Mouse (Mus musculus): ENCODE results near the gene Tcerg1l.

Gene Tcerg1l

DNA sequence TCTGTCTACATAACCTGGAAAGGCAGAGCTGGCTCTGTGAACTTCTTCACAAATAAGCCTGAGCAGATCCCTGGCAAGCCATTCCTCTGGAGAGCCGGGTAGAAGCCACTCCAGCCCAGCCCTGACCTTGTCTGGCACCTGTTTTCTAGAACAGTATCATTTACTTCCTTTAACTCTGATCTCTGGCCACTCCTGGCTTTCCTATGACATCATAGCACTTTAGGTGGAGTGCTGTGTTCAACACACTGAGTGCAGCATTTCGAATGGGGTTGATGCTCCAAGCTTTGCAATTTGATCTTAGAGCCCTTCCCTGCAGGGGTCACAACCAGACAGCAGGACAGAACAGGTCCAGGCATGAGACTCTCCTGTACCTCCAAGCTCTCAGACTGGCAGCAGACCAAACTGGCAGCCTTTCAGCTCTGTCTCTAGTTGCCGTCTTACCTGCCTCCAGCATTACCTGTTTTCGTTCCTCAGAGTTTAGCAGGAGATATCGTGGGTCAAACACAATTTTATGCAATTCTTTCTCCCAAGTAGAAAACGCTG, 179.9 kb downstream of the Tcerg1l start:
- in situ Hi-C loops (cut with MboI) = no loop called here

DNA sequence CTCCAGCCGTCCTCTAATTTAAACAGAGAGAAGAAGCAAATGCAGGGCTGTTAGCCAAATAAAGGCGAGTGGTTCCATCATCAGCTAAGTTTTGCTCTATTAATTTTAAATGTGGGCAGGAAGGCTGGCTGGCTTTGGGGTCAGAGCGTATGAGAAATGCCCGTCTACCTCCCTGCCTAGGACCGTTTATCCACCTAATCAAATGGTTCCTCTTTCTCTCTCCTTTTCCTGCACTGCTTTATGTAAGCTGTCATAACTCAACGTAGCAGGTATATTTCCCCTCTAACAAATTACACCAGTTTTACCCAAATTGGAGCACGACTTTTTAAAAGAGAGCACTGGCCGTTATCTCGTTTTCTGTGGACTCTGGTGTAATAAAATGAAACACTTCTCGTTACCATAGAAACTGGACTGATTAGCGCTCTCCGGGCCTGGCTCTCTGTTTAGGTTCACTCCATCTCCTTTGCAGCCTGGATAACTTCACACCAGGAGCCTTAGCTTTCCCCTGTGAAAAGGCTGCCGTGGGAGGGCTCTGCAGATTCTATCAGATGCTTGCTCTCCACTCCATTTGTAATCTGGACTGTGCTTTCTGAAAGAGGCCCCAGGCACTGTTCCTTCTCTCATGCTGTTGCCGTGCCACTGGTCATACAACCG, 182.2 kb downstream of the Tcerg1l start:
- in situ Hi-C loops (cut with MboI) = no loop called here

DNA sequence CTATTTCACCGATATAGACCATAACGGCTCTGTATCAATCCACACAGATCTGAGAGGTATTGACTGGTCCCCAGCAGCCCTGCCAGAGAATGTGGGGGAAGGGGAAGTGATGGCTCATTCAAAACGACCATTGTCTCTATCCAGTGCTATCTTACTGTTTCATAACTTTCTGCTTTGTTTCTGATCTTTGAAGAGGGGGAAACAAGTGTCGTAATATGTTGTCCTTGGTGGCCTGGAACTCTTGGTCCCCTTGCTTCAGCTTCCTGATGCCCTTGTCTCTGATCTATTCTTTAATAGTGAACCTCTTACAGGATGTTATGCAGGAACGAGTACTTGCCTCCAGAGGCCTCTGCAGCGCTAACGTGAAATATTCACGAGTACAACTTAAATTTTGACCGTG, 182.8 kb downstream of the Tcerg1l start:
- in situ Hi-C loops (cut with MboI) = no loop called here

DNA sequence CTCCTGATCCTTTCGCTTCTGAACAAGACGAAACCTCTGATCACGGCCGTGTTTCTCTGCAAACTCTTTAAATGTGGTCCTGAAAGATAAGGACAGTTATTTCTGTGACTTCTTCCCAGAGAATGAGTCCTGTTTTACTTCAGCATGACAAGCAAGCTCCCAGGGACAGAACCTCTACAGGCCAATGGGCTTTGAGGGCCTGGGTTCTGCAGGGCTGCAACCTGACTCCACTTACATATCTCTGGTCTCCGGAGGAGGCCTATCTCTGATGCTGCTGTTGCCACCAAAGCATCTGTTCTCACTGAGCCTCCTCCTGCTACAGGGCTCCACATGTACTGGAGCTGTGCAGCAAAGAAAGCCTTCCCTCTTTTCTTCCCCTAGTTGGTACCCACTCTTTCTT, 187.8 kb downstream of the Tcerg1l start:
- in situ Hi-C loops (cut with MboI) = no loop called here

DNA sequence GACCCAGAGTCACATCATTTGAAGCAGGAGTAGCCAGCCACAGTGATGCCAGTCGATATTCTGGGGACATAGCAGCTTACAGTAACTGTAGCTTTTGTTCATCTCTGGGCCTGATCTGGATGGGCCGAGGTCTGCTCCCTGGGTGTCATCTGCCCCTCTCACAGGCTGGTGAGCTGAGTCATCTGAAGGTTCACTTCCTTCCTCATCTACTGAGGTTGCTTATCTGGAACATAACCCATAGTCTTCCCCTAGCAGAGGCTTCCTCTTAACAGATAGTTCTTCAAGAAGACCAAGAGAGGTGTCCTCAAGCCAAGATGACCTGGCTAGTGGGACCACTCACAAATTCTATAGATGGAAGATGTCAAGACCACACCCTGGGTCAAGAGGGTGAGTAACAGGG, 192.4 kb downstream of the Tcerg1l start:
- in situ Hi-C loops (cut with MboI) = no loop called here

DNA sequence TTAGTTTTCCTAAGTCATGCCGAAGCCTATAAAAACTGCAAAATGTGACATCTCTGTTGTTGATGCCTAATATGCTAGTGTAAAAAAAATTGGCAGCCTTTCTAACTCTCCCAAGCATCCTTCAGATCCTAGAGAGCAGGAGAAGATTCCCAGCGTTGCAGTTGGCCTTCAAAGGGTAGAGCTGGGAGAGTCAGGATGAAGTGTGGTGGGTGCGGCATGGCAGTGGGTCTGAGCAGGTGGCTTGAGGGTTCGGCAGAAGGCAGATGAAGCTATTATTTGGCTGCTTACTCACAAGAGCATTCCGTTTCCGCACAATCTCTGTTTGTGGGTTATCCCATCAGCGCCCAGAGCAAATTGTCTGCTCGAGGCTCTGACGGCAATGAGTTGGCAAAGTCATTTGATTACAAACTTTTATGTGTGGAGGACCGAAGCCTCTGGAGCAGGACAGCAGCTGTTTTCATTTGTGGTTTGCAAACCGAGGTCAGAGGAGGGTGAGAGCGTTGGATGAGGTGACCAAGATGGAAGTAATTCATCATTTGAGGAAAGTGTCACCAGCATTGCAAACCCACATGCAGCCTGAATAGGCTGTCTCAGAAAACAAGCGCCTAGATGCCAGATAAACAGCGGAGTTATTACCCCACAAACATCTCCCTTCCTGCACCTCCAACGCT, 195.2 kb downstream of the Tcerg1l start:
- in situ Hi-C loops (cut with MboI) = no loop called here

DNA sequence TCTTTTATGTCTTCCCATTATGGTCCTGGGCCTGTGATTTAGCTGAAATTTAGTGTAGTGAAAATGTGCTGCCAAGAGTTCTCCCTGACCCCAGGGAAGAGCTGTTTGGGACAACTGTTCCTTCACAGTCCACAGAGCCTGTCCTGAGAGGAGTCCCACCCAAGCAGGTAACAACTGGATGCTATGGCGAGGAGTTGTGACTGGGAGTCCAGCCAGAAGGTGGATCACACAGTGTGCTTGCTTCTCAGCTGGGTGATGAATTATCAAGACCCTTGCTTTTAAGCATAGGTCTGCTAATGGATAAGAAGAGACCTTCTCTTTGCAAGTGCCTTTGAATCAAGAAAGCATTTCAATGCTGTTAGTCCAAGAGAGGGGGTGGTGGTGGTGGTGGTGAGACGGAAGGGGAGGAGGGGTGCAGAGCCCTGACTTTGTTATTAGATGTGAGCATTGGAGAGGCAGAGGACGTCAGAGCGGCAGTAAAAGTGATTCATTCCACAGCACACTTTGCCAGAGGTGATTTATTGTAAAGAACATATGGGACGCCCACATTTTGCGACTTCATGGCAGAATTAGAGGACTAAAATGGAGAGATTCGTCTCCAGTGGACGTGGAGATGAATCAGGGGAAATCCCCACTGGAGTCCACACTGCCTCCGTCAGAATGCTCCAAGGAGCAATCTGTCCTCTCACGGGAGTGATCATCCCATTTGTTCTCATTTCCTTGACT, 198.0 kb downstream of the Tcerg1l start:
- in situ Hi-C loops (cut with MboI) = no loop called here

DNA sequence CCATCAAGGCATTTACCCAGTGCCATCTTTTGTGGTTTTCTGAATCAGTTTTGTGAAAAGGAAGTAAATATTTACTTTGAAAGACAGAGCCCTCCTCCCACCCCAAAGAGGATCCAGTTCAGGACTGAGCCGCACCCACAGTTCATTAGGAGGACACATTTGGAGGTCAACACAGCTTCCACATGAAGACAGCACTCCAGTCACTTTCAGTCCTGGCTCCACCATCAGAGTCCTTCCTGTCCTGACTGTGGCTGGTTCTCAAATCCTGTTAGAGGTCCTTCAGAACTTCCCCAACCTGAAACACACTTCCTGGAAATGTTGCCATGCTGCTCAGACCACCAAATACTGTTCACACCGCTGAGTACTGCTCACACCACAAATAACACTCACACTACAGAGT, 201.4 kb downstream of the Tcerg1l start:
- in situ Hi-C loops (cut with MboI) = no loop called here

DNA sequence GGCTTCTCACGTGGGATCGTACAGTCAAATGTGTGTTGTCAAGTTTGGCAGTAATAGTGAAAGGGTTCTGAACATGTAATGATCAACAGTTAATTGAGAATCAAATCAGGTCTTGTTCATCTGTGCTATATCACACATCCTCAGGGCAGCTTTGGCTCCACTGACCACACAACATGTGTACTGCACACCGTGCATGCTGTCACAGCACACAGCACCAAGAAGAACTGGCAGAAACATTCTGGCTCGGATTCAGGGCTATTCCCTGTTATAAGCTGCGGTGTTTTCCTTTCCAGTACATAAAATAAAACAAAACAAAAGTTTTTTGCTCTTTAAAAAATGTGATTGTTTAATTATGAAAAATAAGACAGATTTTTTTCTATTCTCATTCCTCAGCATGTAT, 213.3 kb downstream of the Tcerg1l start:
- in situ Hi-C loops (cut with MboI) = no loop called here

DNA sequence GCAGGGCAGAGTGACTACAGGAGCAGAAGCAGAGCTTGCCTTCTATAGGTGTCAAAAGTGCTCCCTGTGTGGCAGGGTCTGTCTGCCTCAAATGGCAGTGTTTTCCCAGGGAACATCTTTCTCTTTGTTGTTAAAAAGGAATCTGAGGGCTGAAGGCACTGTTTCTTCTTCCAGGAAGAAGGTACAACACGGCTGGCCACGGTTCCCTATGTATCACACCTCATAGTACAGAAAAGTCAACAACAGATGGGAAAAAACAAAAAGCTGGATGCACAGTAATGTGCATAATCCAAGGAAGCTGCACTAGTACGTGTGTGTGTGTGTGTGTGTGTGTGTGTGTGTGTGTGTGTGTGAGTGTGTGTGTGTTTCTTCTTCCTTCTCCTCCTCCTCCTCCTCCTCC, 215.3 kb downstream of the Tcerg1l start:
- in situ Hi-C loops (cut with MboI) = no loop called here

DNA sequence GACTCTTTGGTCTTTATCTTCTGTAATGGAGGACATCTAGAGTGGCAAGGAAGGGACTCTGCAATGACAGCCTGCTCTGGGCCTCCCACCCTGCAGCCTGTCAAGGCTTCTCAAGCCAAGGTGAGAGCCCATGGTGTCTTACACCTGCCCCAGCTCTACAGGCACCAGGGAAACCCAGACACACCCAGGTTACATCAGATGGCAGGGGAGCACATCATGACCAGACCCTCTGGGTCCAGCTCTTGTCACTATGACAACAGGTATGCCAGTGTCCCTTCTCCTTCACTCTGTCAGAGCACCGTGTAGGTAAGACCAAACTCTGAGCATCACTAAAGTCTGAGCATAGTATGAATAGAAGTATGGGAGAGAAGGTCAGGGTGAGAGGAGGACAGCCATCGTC, 218.9 kb downstream of the Tcerg1l start:
- in situ Hi-C loops (cut with MboI) = no loop called here

DNA sequence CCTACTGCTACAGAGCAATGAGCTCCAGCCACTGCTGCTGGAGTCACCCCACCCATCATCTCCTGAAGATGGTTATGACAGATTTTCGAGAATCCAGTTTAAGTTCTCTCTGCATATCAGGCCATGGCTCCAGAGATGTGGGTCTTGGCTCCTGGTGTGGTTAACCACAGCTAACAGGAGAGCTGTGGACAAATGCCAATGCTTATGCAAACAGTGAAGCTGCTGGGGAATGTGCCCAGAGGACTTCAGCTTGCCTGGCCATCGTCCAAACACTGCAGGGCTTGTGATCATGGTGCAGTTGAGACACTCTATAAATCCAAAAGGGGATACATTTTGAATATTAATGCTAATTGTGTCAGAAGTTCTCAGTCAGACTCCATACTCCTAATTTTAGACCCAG, 221.5 kb downstream of the Tcerg1l start:
- in situ Hi-C loops (cut with MboI) = no loop called here

DNA sequence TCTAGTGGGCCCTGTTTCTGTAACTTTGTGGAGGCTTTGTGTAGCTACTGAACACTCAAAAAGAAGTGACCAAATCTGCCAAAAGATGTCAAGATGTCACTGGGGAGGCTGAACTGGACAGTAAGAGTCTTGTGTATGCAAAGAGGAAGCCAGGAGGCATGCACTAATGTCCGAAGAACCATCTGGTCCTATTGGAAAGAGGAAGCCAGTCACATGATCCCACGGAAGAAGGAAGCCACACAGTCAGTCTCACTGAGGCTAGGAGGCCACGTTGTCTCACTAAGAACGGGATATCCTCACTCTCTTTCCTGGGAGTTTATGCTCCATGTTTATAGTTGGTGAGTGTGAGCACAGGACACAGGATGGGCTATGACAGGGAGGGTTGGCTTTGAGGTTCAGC, 227.1 kb downstream of the Tcerg1l start:
- in situ Hi-C loops (cut with MboI) = no loop called here

Data from mature B cell (primary cell).